In genomic region chr6:71734910-71735599, GRCm38 (mm10) we compare ENCODE assay signal across 9 mouse cellular contexts. TPM values are rescaled to one million over a fixed set of nuclear protein-coding genes. Genes with fewer than 3 reads are reported as not detected.
A peak's percentile ranks its signal among the peaks of the same experiment; 100 is the strongest.
DNase-seq lines count a peak whose midpoint lies in the region; ATAC-seq lines count a peak whose summit lies in the region.
"Had no signal": no experiment of that assay in that cellular context is flagged by ENCODE, and none has a peak within 500 bp of the region (broad histone marks: within the 10 kb centered on the region; RNA-seq: fewer than 3 reads in every experiment).

No protein-coding gene starts in this region.

- ATAC-seq in hindbrain, embryonic 12.5 days (ENCODE audit: low FRiP score) = no peak
- ATAC-seq in neural tube, embryonic 12.5 days (ENCODE audit: low FRiP score, low read depth) = peak; percentile 17; the same call in 1 of the 2 replicates
- ATAC-seq in limb, embryonic 13.5 days (ENCODE audit: low FRiP score, low read depth) = peak; percentile 46; the same call in 1 of the 2 replicates
- ATAC-seq in granulocyte monocyte progenitor cell, adult 5-6 weeks (replicated peaks; ENCODE audit: poor library complexity, severe bottlenecking) = no peak

- H3K4me2 ChIP-seq in hindbrain, embryonic 12.5 days (replicated peaks) = no peak overlapping the region
- H3K4me2 ChIP-seq in neural tube, embryonic 12.5 days (replicated peaks) = no peak overlapping the region
- no peak overlapping the region for H3K4me2 ChIP-seq in limb, embryonic 13.5 days (replicated peaks)

- H3K27me3 ChIP-seq in hindbrain, embryonic 10.5 days (ENCODE audit: insufficient read depth, poor library complexity, severe bottlenecking) = no peaks in the 10 kb centered on the region
- no peaks in the 10 kb centered on the region for H3K27me3 ChIP-seq in hindbrain, embryonic 12.5 days
- H3K27me3 ChIP-seq in neural tube, embryonic 12.5 days (replicated peaks) = no peaks in the 10 kb centered on the region
- H3K27me3 ChIP-seq in limb, embryonic 13.5 days = no peaks in the 10 kb centered on the region

- no peaks in the 10 kb centered on the region for H3K9me3 ChIP-seq in hindbrain, embryonic 10.5 days
- no peaks in the 10 kb centered on the region for H3K9me3 ChIP-seq in hindbrain, embryonic 12.5 days (replicated peaks)
- H3K9me3 ChIP-seq in neural tube, embryonic 12.5 days = no peaks in the 10 kb centered on the region
- H3K9me3 ChIP-seq in limb, embryonic 13.5 days = no peaks in the 10 kb centered on the region
- H3K9me3 ChIP-seq: forebrain, embryonic 10.5 days had no signal

- DNase-seq in hindbrain, embryonic 10.5 days (ENCODE audit: low spot score) = no peak
- DNase-seq in neural tube, embryonic 10.5 days (ENCODE audit: extremely low spot score, low spot score) = no peak
- no peak for DNase-seq in left cerebral cortex, adult 18-20 months (ENCODE audit: low spot score in 2 of 2)
- DNase-seq: thymus, postnatal 25 days had no signal

- peaks cover 30% of the 10 kb centered on the region for H3K4me1 ChIP-seq in hindbrain, embryonic 10.5 days (replicated peaks)
- peaks cover 12% of the 10 kb centered on the region for H3K4me1 ChIP-seq in hindbrain, embryonic 12.5 days
- H3K4me1 ChIP-seq in neural tube, embryonic 12.5 days = peaks cover 12% of the 10 kb centered on the region; the same call in 1 of the 2 replicates
- H3K4me1 ChIP-seq in limb, embryonic 13.5 days = peaks cover 17% of the 10 kb centered on the region

- WGBS in hindbrain, embryonic 10.5 days = 40% methylated on average over 4 of the region's 4 CpGs
- WGBS in hindbrain, embryonic 12.5 days = 46% methylated on average over 4 of the region's 4 CpGs
- 37% methylated on average over 4 of the region's 4 CpGs for WGBS in neural tube, embryonic 12.5 days
- WGBS in limb, embryonic 13.5 days = 20% methylated on average over 4 of the region's 4 CpGs

- no peak overlapping the region for H3K9ac ChIP-seq in hindbrain, embryonic 12.5 days
- no peak overlapping the region for H3K9ac ChIP-seq in neural tube, embryonic 12.5 days
- no peak overlapping the region for H3K9ac ChIP-seq in limb, embryonic 13.5 days

- H3K27ac ChIP-seq in hindbrain, embryonic 10.5 days = peak overlapping the region; percentile 69; the same call in 1 of the 2 replicates
- no peak overlapping the region for H3K27ac ChIP-seq in hindbrain, embryonic 12.5 days
- no peak overlapping the region for H3K27ac ChIP-seq in neural tube, embryonic 12.5 days
- 0 out of 2 replicates have a peak overlapping the region, but pooled peaks have one; percentile 3 for H3K27ac ChIP-seq in limb, embryonic 13.5 days

- H3K4me3 ChIP-seq in hindbrain, embryonic 10.5 days = no peak overlapping the region
- no peak overlapping the region for H3K4me3 ChIP-seq in hindbrain, embryonic 12.5 days
- H3K4me3 ChIP-seq in neural tube, embryonic 12.5 days = no peak overlapping the region
- H3K4me3 ChIP-seq in limb, embryonic 13.5 days = no peak overlapping the region
- H3K4me3 ChIP-seq: forebrain, embryonic 10.5 days had no signal

- H3K36me3 ChIP-seq in hindbrain, embryonic 10.5 days = no peaks in the 10 kb centered on the region
- no peaks in the 10 kb centered on the region for H3K36me3 ChIP-seq in hindbrain, embryonic 12.5 days
- H3K36me3 ChIP-seq in neural tube, embryonic 12.5 days = no peaks in the 10 kb centered on the region
- no peaks in the 10 kb centered on the region for H3K36me3 ChIP-seq in limb, embryonic 13.5 days
- H3K36me3 ChIP-seq: forebrain, embryonic 10.5 days had no signal

RNA-seq across cellular contexts. Expression of gene Reep1, which starts 27.7 kb away (rescaled TPM):
- polyA plus RNA-seq in hindbrain, embryonic 10.5 days (2016; fragmentation: Nextera tagmentation; extraction: Ambion mirVana) = 34.4 and 57.3 TPM in 2 replicates
- polyA plus RNA-seq in hindbrain, embryonic 12.5 days (2016; fragmentation: Nextera tagmentation; extraction: Ambion mirVana) = 122 and 126 TPM in 2 replicates
- 141 and 158 TPM in 2 replicates for polyA plus RNA-seq in neural tube, embryonic 12.5 days (2016; fragmentation: Nextera tagmentation; extraction: Ambion mirVana)
- 13.1 and 13.9 TPM in 2 replicates for polyA plus RNA-seq in limb, embryonic 13.5 days (2015; fragmentation: Nextera tagmentation; extraction: Ambion mirVana)
- total RNA-seq in left cerebral cortex, adult 18-20 months (2021) = 10 to 100 TPM; 84.9 to 85.6 TPM
- total RNA-seq in granulocyte monocyte progenitor cell, adult 5-6 weeks (2014; fragmentation: Nextera tagmentation) = 2.4 and 2.6 TPM in 2 replicates
- total RNA-seq in granulocyte monocyte progenitor cell, adult 5-6 weeks (2017) = 0.60 and 2.0 TPM in 2 replicates

Comparison
In these comparisons a context has a peak if more than half of its experiments do, and no peak if none do; other contexts are left out.
1. H3K27ac ChIP-seq: peak in hindbrain, embryonic 10.5 days (single experiment) and limb, embryonic 13.5 days (single experiment); none in hindbrain, embryonic 12.5 days (single experiment) and neural tube, embryonic 12.5 days (single experiment).
2. ATAC-seq: peak in neural tube, embryonic 12.5 days (single experiment) and limb, embryonic 13.5 days (single experiment); none in hindbrain, embryonic 12.5 days (single experiment) and granulocyte monocyte progenitor cell, adult 5-6 weeks (single experiment).